Mouse (Mus musculus): ENCODE measurements around the gene Gcdh. TPM values are rescaled to one million over a fixed set of nuclear protein-coding genes. Genes with fewer than 3 reads are reported as not detected.

The Gcdh gene
- 10 to 100 TPM; 22.1 to 28.2 TPM for total RNA-seq (2021)
- long read RNA-seq, experiment 1, transcript Gcdh-201 (11 exons, 2,167 nt): minor isoform, 6 of 36 reads
- long read RNA-seq, experiment 1, transcript Gcdh-202 (12 exons, 2,114 nt): major isoform, 25 of 36 reads
- long read RNA-seq, experiment 1, partial matches to known transcripts: 2 of 36 reads
- long read RNA-seq, experiment 1, other reads (novel, unspliced or antisense): 3 of 36 reads
- long read RNA-seq, experiment 2, transcript Gcdh-202 (12 exons, 2,114 nt): major isoform, 35 of 50 reads
- long read RNA-seq, experiment 2, partial matches to known transcripts: 6 of 50 reads
- long read RNA-seq, experiment 2, other reads (novel, unspliced or antisense): 5 of 50 reads

DNA sequence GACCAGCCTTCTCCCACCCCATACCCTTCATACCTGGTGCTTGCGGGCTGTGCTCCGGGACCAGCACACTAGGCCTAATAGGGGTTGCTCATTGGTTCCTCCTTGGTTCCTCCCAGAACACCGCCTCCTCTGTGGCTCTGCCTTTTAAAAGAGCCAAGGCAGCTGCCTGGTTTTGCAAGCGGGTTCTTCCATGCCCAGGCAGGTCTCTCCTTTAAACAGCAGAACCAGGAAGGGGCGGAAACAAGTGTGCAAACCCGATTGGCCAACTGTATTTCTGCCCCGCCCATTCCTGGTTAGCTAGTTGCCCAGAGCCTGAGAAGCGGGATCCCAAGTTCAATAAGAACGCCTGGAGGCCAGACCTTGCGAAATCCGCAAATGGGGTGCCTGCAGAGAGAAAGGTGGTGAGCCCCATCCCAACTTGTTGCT is at the start of gene Gcdh:
Gcdh (minus strand) TSS at position 213 of the 426 bp plus-strand sequence.
- peak; percentile 58 to 86 for DNase-seq (ENCODE audit: low spot score in 2 of 2)

DNA sequence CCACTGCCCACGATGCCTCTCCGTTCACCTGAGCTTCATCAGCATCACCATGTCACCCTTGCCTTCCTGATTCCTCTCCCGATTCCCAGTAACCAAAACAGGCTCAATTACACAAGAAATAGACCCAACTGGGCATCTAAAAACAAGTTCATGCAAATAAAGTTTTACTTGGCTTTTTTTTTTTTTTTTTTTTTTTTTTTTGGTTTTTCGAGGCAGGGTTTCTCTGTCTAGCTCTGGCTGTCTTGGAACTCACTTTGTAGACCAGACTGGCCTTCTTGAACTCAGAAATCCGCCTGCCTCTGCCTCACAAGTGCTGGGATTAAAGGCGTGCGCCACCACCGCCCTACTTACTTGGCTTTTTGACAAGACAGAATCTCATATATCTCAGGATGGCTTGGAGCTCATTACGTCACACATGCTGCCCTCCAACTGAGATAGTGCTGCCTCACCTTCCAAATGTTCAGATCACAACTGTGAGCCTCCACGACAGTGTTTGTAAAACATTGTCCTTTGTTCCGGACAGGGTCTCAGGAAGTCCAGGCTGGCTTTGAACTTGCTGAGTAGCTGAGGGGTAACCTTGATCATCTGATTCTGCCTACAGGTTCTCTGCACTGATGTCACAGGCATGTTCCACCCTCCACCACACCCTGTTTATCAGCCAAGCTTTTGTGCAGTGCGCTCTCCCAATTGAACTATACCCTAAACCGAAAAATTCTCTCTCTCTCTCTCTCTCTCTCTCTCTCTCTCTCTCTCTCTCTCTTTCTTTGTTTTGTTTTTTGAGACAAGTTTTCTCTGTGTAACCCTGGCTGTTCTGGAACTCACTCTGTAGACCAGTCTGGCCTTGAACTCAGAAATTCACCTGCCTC is 44.1 kb upstream of the Gcdh start:
- no peak for DNase-seq (ENCODE audit: low spot score in 2 of 2)

DNA sequence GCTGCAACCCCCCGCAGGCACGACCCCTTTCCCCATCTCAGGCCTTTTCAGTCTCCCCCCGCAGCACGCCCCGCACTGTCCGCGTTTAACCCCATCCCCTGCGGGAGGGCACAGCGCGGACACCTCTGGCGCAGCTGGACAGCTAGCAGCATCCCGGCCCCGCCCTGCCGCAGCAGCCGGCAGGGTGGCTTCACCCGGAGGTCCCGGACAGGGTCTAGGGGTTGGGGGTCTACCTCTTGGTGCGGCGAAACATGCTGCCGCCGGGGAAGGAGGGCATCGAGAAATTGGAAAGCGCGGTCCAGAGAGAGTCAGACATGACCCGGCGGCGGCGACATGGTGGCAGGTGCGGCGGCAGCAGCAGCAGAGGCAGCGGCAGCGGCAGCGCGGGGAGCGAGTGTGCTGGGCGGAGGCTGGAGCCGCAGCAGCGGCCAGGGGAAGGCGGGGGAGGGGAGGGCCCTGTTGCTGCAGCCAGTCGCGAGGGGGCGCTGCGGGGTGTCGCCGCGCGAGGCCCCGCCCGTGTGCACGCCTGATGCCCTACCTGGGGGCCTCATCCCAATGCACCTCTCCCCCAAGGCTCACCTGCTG is 43.3 kb upstream of the Gcdh start, which contains the start of gene Mast1:
Mast1 (minus strand) TSS at position 398 of the 585 bp plus-strand sequence.
- peak in 1 of 2 experiments; percentile 51 for DNase-seq (ENCODE audit: low spot score in 2 of 2)

DNA sequence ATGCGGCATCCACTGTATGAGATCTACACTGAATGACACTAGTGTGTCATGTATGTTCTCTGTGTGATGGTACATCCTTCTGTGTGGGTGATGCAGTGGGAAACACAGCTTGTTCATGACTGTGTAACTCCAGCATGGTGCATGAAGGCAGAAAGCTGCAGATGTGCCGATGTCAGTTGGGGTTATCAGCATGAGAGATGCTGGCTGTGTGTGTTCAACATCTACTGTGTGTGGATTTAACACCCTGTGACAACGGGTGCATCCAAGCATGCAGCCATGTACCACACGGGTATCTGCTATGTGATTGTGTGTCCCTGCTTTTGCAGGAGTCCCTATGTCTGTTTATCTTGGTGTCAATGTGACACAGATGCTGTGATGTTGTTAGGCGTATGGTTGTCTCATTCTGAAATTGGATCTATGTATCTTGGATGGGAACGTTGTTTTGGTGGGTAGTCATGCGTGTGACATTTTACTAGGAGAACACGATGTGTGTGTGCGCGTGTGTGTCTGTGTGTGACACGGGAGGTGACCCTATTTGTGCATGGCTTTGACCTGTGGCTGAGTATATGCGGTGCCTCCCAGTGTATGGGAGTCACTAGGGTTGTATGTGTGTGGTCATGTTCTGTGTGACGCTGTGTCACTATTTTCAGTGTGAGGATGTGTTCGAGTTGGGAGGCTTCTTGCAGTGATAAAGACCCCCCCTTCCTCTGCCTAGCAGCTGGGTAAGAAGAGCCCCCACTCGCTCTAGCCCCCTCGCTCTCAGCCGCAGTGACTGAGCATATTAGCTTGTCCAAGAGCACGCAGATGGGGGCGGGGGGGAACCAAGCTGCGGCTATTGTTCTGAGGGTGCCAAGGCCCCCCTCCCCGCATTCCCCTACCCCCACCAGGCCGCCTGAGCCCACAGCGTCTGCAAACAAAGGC is 42.6 kb upstream of the Gcdh start:
- DNase-seq (ENCODE audit: low spot score in 2 of 2): no peak

DNA sequence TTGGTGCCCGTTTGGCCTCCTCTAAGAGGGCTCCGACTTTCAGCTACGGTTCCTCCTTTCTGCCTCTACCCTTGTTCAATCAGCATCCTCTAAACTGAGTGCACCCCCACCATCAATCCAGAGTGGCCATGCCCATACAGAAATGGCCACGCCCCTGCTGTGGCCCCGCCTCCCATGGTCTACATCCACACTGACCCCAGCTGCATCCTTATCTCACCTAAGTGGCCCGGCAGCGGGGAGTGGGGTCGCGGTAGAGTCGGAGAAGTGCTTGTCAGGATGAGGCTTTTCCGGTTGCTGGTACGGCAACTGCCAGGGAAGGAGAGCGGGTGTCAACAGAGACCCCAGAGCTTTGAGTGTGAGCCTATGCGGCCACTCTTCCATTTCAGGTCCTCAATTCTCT is 41.8 kb upstream of the Gcdh start:
- no peak for DNase-seq (ENCODE audit: low spot score in 2 of 2)

DNA sequence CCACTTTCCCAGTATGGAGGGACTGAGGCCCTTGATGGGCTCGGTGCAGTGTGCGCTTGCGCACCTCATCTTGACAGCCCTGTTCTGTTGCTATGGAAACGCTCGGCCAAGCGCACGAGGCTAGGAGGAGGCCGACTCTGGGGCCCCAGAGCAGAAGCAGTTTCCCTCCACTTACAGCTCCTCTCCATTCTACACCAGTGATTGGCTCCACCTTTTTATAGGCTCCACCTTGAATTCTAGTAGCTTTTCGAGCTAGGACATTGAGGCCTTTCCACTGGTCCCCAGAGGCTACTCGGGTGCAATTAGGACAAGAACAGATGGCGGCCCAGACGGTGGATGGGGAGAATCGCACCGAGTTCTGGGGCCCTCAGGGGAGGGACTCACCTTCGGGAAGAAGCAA is 41.1 kb upstream of the Gcdh start:
- DNase-seq (ENCODE audit: low spot score in 2 of 2): no peak

DNA sequence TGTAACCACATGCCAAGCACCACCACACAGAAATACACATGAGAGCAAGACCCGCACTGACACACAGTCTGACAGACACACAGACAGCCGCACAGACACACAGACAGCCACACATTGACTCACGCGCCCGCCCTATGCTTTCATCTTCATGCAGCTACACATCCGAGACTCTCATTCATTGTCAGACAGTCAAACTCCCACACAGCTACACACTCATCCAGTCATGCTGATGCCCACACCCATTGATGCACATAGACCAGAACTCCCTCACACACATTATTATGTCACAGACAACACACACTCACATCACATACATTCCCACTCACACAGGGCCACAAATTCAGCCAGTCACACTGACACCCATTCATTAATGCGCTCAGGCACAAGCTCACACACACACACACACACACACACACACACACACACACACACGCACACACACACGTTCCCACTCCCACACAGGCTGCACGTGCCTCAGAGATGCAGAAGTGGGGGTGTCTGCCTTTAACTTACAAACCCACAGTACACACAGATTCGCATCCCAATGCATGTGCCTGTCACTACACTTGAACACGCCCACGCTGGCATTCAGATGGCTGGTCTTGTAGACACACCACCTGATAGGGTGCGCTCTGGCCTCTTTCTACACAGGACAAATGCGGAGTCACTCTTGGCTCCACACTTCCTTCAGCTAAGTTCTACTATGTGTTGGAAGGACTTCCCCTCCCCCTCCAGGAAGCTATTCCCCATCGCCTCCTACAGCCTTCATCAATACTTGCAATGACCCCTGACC is 40.2 kb upstream of the Gcdh start:
- no peak for DNase-seq (ENCODE audit: low spot score in 2 of 2)

DNA sequence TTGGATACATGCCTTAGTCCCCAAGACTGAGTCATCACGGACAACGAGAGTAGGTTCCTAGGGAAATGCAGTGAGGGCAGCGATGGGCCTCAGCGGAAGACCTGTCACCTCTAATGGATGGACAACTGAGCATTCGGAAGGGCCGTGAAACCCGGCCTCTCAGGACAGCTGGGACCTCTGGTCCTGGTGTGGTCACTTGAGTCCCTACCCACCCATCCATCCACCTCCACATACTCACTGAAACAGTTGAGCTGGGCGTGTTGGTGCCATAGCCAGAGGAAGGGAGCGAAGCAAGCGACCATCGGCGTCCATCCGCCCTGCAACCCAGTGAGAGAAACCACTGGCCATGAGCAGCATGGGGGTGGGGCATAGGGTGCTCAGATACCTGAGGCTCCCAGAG is 36.9 kb upstream of the Gcdh start:
- DNase-seq (ENCODE audit: low spot score in 2 of 2): no peak

DNA sequence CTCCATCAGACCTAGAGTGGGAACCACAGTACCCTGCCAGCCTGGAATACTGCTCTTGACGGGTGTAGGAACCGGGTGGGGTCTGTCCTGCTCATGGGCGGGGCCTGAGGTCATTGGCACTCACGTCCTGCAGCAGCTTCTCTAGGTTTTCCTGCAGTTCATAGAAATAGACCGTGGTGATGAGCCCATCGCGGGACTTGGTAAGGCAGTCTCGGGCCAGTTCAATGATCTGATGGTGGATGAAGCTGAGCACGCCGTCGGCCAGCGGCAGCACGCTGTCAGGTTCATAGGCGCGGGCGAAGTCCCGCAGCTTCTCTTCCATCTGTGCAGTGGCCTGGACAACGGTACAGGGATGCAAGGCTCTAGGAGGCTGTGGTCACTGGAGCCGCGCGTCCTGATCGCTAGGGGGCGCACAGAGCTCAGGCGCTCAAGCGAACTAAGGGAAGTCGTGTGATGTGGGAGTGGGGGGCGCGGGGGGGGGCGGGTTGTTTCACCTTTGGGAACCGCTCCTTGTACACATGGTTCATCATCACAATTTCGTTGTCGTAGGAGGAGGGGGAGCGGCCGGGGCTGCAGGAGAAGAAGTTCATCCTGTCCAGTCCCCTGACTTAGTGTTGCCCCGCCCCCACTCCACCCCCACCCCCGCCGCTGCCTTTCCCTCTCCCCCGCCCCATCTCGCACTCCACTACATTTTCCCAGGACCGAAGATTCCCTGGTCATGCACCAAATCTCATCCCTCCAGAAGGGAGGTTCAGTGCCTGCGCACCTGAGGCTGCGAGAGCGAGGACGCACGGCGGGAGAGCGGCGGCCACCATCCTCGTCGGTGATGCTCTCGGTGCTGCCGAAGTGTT is 35.0 kb upstream of the Gcdh start:
- DNase-seq (ENCODE audit: low spot score in 2 of 2): peak in 1 of 2 experiments; percentile 67

DNA sequence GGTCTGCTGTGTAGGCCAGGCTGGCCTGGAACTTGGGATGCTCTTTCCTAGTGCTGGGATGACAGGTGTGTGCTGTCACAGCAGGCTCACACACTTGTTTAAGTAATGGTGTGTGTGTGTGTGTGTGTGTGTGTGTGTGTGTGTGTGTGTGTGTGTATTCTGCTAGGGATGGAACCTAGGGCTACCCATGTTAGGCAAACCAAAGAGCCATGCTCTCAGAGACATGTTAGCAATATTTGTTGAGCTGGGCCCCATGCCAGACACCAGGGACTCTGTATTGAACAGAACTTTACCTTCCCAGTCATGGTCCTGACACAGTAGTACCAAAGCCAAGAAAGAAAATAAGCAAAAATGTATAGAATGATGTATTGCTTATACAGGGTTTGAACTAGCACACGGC is 33.8 kb upstream of the Gcdh start:
- DNase-seq (ENCODE audit: low spot score in 2 of 2): no peak

DNA sequence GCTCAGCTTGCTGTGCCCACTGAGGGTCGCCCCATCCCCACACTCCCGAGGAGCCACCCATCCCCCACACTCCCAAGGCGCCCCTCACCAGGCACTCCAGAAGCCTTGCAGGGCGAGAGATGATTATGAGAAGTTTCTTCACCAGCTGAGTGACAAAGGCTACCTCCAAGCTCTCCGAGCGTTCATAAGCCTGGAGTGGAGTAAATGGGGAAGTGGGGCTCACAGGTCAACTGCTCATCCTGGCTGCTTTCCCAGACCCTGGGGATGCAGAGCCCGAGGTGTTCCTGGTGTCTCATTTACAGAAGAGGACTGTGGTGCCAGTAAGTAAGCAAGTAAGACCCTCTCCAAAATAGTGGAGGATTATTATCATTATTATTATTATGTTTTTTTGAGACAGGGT is 31.8 kb upstream of the Gcdh start:
- DNase-seq (ENCODE audit: low spot score in 2 of 2): no peak

DNA sequence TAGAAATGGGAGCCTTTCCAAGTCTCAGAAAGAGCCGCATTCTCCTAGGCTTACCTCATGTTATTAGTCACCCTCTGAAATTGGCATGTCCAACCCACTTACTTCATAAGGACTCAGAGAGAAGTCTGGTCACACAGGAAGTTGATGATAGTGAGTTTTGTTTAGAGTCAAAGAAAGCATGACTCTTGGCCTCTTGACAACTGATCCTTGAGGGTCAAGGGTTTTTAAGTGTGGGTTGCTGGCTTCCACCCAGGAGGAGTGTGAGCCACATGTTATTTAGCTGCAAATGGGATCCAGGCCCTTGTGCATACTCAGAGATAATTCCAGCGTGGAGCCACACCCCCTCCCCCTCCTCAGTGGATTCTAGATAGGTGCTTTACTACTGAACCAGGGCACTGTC is 27.9 kb upstream of the Gcdh start:
- DNase-seq (ENCODE audit: low spot score in 2 of 2): no peak

DNA sequence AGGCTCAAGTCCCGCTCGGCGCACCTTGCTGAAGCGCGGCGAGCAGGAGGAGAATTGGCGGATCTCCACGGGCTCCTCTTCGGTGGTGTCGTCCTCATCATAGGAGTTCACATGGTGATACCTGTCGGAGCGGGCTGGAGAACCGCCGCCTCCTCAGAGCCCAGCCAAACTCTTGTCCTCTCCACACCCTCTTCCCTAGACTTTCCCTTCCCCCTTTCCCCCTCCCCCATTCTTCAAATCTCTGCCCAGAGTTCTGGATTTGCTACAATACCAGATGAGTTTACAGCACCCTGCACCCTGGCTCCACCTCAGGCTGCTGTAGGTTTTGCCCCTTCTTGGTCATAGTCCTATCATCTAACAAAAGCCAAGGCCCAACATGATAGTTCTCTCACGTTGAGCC is 24.9 kb upstream of the Gcdh start:
- DNase-seq (ENCODE audit: low spot score in 2 of 2): no peak

DNA sequence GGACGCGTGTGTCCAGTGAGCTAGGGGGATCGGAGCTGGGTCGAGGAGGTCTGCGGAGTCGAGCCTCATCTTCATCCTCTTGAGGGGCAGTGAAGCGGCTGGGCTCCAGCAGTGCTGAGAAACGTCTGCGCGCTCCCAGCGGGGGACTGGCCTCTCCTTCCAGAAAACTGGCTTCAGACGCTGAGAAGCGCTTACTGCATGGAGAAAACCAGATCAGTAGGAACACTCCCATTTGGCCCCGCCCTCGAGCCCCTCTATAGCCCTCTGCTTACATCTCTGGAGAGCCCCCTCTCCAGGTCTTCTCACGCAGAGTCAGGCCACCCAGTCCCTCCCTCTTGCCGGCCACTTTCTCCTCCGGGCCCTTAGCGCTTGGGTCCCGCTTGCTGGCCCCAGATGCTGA is 24.1 kb upstream of the Gcdh start:
- DNase-seq (ENCODE audit: low spot score in 2 of 2): no peak

DNA sequence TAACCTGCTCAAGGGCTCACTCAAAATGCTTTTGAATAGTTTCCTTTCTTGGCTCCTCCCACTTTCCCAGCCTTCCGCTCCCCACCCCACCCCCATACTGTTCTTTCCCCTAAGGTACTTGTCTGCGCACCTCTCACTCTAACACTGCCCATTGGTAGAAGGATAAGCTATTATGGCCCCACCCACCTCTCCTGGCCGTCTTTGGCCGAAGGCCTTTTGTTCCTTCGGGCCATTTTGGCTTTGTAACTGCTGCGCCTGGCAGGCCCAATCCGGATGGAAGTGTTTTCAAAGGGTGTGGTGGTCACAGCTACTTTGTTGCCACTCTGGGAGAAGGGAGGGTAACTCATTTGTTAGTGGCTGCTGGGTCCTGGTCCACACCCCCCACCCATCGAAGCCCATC is 21.5 kb upstream of the Gcdh start:
- DNase-seq (ENCODE audit: low spot score in 2 of 2): no peak

DNA sequence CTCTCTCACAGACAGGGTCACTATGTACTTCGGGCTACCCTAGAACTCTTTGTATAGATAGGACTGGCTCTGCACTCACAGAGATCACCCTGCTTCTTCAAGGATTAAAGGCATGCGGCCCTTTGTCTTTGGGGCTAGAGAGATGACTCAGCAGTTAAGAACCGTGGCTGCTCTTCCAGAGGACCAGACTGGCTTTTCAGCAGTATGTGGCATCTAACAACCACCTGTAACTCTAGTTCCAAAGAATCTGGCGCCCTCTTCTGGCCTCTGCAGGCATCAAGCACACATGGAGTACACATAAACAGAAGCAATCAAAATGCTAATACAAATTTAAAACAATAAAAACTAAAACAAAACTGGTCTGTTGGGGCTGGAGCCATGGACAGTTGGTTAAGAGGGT is 20.2 kb upstream of the Gcdh start:
- DNase-seq (ENCODE audit: low spot score in 2 of 2): no peak

DNA sequence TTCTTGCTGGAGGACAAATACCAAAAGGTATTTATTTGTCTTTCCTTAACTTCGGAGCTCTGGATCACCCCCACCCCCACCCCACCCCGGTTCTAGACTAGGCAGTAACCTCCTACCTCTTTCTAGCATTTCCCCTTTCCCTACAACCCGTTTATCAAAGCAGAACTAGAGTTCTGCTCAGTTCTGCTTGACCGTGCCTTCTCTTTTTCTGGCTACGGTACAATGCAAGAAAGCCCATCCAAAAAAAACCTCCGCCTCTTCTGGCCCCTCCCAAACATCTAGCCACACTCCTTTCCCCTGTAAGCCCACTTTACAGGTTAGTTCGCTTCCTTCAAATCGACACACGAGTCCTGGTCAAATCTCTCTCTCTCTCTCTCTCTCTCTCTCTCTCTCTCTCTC is 19.8 kb upstream of the Gcdh start:
- DNase-seq (ENCODE audit: low spot score in 2 of 2): no peak

DNA sequence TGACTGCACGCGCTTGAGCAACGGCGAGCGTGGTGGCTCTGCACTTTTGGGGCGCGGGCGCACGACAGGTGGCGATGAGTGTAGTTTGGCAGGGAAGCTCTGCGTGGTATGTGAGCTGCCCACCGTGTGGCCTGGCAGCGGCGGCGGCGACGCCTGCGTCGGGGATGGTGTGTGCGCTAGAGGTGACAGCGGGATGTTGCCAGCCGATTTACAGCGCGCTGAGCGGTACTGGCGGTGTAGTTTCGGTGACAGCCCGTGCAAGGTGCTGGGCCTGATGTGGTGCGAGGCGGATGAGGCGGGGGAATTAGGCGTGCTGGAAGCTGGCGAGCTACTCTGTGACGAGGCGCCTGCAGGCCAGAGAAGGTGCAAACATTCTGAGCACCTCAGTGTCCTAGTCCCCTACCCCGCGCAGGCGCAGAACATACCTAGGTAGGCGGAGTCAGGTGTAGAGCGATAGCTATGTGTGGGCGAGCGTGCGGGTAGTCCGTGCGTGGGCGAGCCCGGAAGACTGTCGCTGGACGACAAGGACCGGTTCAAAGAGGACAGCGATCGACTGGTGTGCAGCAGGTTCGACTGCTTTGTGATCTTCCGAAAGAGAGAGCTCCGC is 19.3 kb upstream of the Gcdh start:
- DNase-seq (ENCODE audit: low spot score in 2 of 2): no peak

DNA sequence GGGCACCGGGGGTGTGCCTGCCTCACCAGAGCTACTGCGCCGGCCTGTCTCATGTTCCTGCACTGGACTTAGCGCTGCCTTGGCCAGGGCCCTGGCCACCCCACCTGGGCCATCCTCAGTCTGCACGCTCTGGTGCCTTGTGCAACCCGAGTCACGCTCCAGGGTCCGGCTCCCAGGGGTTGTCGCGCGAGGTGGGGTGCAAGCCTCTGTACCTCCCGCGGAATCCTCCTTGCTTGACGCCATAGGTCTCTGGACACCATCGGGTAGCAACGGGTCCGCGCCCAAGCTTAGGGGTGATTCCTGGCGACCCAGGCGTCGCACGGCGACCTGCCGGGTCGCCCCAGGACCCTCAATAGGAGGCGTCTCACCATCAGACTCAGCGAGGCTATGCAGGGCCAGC is 18.7 kb upstream of the Gcdh start:
- no peak for DNase-seq (ENCODE audit: low spot score in 2 of 2)
